Mouse (Mus musculus): Measurements from ENCODE around the gene Mgat5. TPM values are rescaled to one million over a fixed set of nuclear protein-coding genes. Genes with fewer than 3 reads are reported as not detected.

Gene Mgat5
- polyA plus RNA-seq, 1 experiment = 3.6 TPM

DNA sequence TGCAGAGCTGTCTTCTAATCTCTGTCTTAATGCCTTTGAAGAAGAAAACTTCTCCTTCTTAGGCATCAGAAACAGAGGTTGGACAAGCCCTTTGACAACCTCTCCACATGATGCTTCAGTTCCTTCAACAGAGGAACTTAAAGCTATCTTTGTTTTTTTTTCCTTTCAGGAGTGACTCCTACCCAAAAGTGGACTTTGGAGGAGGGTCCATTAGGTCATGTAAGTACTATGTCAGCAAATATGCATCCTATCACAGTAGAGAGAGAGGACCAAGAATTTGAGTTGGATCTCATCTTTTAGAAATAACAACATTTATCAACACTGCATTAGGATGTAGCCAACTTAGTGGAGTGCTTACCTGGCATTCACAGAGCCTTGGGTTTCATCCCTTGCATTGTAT lies 44.8 kb downstream of the Mgat5 start:
- no peaks in the 10 kb centered on the region for H3K79me2 ChIP-seq (ENCODE audit: control insufficient read depth, insufficient read depth)
- H3K36me3 ChIP-seq (ENCODE audit: control insufficient read depth, insufficient read depth) = no peaks in the 10 kb centered on the region
- H3K79me3 ChIP-seq (ENCODE audit: low read depth) = no peaks in the 10 kb centered on the region
- H3K27me3 ChIP-seq (ENCODE audit: control insufficient read depth, insufficient read depth, insufficient read length) = no peaks in the 10 kb centered on the region
- TF ChIP-seq CEBPB (IDR thresholded peaks at IDR 0.05; ENCODE audit: low read depth) = no peak
- TF ChIP-seq CTCF (IDR thresholded peaks at IDR 0.05; ENCODE audit: control insufficient read depth, insufficient read depth, insufficient read length) = no peak
- TF ChIP-seq MAX (IDR thresholded peaks at IDR 0.05) = no peak
- no peak for TF ChIP-seq MYOG (IDR thresholded peaks at IDR 0.05; ENCODE audit: control insufficient read depth, extremely low read depth, insufficient read length)
- no peak for TF ChIP-seq FOSL1 (IDR thresholded peaks at IDR 0.05; ENCODE audit: insufficient read depth, low read length, poor library complexity, severe bottlenecking)
- no peak for TF ChIP-seq USF1 (IDR thresholded peaks at IDR 0.05; ENCODE audit: low read depth)
- no peak for TF ChIP-seq MYOD1 (IDR thresholded peaks at IDR 0.05; ENCODE audit: control insufficient read depth, insufficient read length, low read depth)
- H3ac ChIP-seq (ENCODE audit: control insufficient read depth, insufficient read length, low read depth) = no peak overlapping the region
- no peak overlapping the region for H3K4me3 ChIP-seq (ENCODE audit: insufficient read depth, poor library complexity, severe bottlenecking)

DNA sequence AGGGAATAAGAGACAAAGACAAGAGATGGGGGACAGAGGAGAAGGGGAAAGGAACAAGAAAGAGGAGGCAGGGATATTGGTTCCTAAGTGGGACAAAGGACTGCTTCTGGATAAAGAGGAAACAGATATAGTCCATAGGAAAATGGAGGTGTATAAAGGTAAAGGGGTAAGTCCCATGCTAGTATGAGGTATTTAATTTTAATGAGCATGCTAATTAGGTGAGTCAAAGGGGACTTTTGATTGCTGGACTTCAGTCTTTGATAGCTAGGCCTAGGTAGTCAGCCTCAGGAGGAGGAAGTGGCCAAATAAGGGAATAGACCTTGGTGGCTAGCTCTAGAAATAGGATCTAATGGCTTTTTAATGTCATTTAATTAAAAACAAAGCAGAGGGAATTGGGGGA lies 45.5 kb downstream of the Mgat5 start:
- no peak overlapping the region for H3K4me3 ChIP-seq (ENCODE audit: insufficient read depth, poor library complexity, severe bottlenecking)
- TF ChIP-seq MYOG (IDR thresholded peaks at IDR 0.05; ENCODE audit: control insufficient read depth, extremely low read depth, insufficient read length) (no peak), MAX (IDR thresholded peaks at IDR 0.05) (no peak), FOSL1 (IDR thresholded peaks at IDR 0.05; ENCODE audit: insufficient read depth, low read length, poor library complexity, severe bottlenecking) (no peak), MYOD1 (IDR thresholded peaks at IDR 0.05; ENCODE audit: control insufficient read depth, insufficient read length, low read depth) (no peak)
- H3K36me3 ChIP-seq (ENCODE audit: control insufficient read depth, insufficient read depth) = no peaks in the 10 kb centered on the region
- H3K79me2 ChIP-seq (ENCODE audit: control insufficient read depth, insufficient read depth) = no peaks in the 10 kb centered on the region
- no peaks in the 10 kb centered on the region for H3K79me3 ChIP-seq (ENCODE audit: low read depth)
- H3K27me3 ChIP-seq (ENCODE audit: control insufficient read depth, insufficient read depth, insufficient read length) = no peaks in the 10 kb centered on the region
- no peak overlapping the region for H3ac ChIP-seq (ENCODE audit: control insufficient read depth, insufficient read length, low read depth)

- Histone ChIP-seq H3K79me2 (ENCODE audit: control insufficient read depth, insufficient read depth) (no peaks in the 10 kb centered on the region), H3K4me3 (ENCODE audit: insufficient read depth, poor library complexity, severe bottlenecking) (no peak overlapping the region), H3K79me3 (ENCODE audit: low read depth) (no peaks in the 10 kb centered on the region), H3ac (ENCODE audit: control insufficient read depth, insufficient read length, low read depth) (no peak overlapping the region), H3K27me3 (ENCODE audit: control insufficient read depth, insufficient read depth, insufficient read length) (no peaks in the 10 kb centered on the region), H3K36me3 (ENCODE audit: control insufficient read depth, insufficient read depth) (peaks cover 3% of the 10 kb centered on the region)
- TF ChIP-seq MYOG (IDR thresholded peaks at IDR 0.05; ENCODE audit: control insufficient read depth, extremely low read depth, insufficient read length) (no peak), CEBPB (IDR thresholded peaks at IDR 0.05; ENCODE audit: low read depth) (no peak), FOSL1 (IDR thresholded peaks at IDR 0.05; ENCODE audit: insufficient read depth, low read length, poor library complexity, severe bottlenecking) (no peak), USF1 (IDR thresholded peaks at IDR 0.05; ENCODE audit: low read depth) (no peak), MYOD1 (IDR thresholded peaks at IDR 0.05; ENCODE audit: control insufficient read depth, insufficient read length, low read depth) (no peak)
Observed at GRCm38 (mm10) chr1:127251751-127252150, 46.9 kb downstream of the Mgat5 start.

DNA sequence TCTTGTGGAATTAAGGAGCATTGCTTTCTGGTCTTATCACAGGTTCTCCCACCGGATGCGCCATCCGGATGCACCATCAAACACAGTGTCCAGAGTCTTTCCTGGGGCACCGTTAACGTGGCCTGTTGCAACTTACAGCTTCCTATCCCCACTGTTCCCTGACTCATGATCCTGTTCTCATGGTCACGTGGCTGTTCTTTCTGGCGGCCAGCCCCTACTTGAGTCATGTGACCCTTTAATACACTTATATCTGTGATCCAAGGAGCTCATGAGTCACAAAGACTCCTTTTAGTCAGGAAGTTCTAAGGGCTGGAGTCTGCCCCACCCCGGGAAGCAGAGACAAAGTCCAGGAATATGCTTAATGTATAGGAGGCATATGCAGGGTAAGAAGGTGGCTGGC lies 52.2 kb downstream of the Mgat5 start:
- no peak overlapping the region for H3K4me3 ChIP-seq (ENCODE audit: insufficient read depth, poor library complexity, severe bottlenecking)
- TF ChIP-seq USF1 (IDR thresholded peaks at IDR 0.05; ENCODE audit: low read depth) (peak; percentile 99), FOSL1 (IDR thresholded peaks at IDR 0.05; ENCODE audit: insufficient read depth, low read length, poor library complexity, severe bottlenecking) (no peak), CEBPB (IDR thresholded peaks at IDR 0.05; ENCODE audit: low read depth) (peak; percentile 15), CTCF (IDR thresholded peaks at IDR 0.05; ENCODE audit: control insufficient read depth, insufficient read depth, insufficient read length) (no peak)
- H3K27me3 ChIP-seq (ENCODE audit: control insufficient read depth, insufficient read depth, insufficient read length) = no peaks in the 10 kb centered on the region
- no peaks in the 10 kb centered on the region for H3K79me2 ChIP-seq (ENCODE audit: control insufficient read depth, insufficient read depth)
- no peak overlapping the region for H3ac ChIP-seq (ENCODE audit: control insufficient read depth, insufficient read length, low read depth)
- H3K79me3 ChIP-seq (ENCODE audit: low read depth) = no peaks in the 10 kb centered on the region
- H3K36me3 ChIP-seq (ENCODE audit: control insufficient read depth, insufficient read depth) = peaks cover 3% of the 10 kb centered on the region

DNA sequence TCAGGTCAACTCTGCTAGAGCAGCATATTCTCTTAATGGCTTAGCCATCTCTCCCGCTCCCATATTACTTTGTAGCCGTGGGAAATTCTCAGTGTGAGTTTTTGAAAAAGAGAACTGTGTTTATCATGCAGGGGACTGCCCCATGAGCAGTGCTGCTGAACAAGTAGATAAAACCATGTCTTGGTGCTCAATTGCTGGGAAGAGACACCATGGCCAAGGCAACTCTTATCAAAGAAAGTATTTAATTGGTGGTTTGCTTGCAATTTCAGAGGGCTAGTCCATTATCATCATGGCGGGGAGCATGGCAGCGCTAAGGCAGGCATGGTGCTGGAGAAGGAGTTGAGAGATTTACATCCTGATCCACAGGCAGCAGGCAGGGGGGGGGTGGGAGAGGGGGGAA lies 54.9 kb downstream of the Mgat5 start:
- no peaks in the 10 kb centered on the region for H3K27me3 ChIP-seq (ENCODE audit: control insufficient read depth, insufficient read depth, insufficient read length)
- peaks cover 3% of the 10 kb centered on the region for H3K36me3 ChIP-seq (ENCODE audit: control insufficient read depth, insufficient read depth)
- no peaks in the 10 kb centered on the region for H3K79me2 ChIP-seq (ENCODE audit: control insufficient read depth, insufficient read depth)
- TF ChIP-seq FOSL1 (IDR thresholded peaks at IDR 0.05; ENCODE audit: insufficient read depth, low read length, poor library complexity, severe bottlenecking) (no peak), CTCF (IDR thresholded peaks at IDR 0.05; ENCODE audit: control insufficient read depth, insufficient read depth, insufficient read length) (no peak), MYOG (IDR thresholded peaks at IDR 0.05; ENCODE audit: control insufficient read depth, extremely low read depth, insufficient read length) (no peak), USF1 (IDR thresholded peaks at IDR 0.05; ENCODE audit: low read depth) (no peak), MAX (IDR thresholded peaks at IDR 0.05) (no peak), MYOD1 (IDR thresholded peaks at IDR 0.05; ENCODE audit: control insufficient read depth, insufficient read length, low read depth) (no peak), CEBPB (IDR thresholded peaks at IDR 0.05; ENCODE audit: low read depth) (no peak)
- H3K4me3 ChIP-seq (ENCODE audit: insufficient read depth, poor library complexity, severe bottlenecking) = no peak overlapping the region
- no peaks in the 10 kb centered on the region for H3K79me3 ChIP-seq (ENCODE audit: low read depth)
- H3ac ChIP-seq (ENCODE audit: control insufficient read depth, insufficient read length, low read depth) = no peak overlapping the region

GRCm38 (mm10) chr1:127260969-127261368 lies 56.2 kb downstream of the Mgat5 start:
- H3ac ChIP-seq (ENCODE audit: control insufficient read depth, insufficient read length, low read depth) = no peak overlapping the region
- TF ChIP-seq CTCF (IDR thresholded peaks at IDR 0.05; ENCODE audit: control insufficient read depth, insufficient read depth, insufficient read length) = no peak
- no peak for TF ChIP-seq MYOG (IDR thresholded peaks at IDR 0.05; ENCODE audit: control insufficient read depth, extremely low read depth, insufficient read length)
- TF ChIP-seq USF1 (IDR thresholded peaks at IDR 0.05; ENCODE audit: low read depth) = no peak
- no peak for TF ChIP-seq MYOD1 (IDR thresholded peaks at IDR 0.05; ENCODE audit: control insufficient read depth, insufficient read length, low read depth)
- TF ChIP-seq MAX (IDR thresholded peaks at IDR 0.05) = no peak
- no peak for TF ChIP-seq FOSL1 (IDR thresholded peaks at IDR 0.05; ENCODE audit: insufficient read depth, low read length, poor library complexity, severe bottlenecking)
- TF ChIP-seq CEBPB (IDR thresholded peaks at IDR 0.05; ENCODE audit: low read depth) = no peak
- no peaks in the 10 kb centered on the region for H3K79me2 ChIP-seq (ENCODE audit: control insufficient read depth, insufficient read depth)
- H3K27me3 ChIP-seq (ENCODE audit: control insufficient read depth, insufficient read depth, insufficient read length) = no peaks in the 10 kb centered on the region
- no peak overlapping the region for H3K4me3 ChIP-seq (ENCODE audit: insufficient read depth, poor library complexity, severe bottlenecking)
- peaks cover 1% of the 10 kb centered on the region for H3K79me3 ChIP-seq (ENCODE audit: low read depth)
- no peaks in the 10 kb centered on the region for H3K36me3 ChIP-seq (ENCODE audit: control insufficient read depth, insufficient read depth)
